ENCODE assay signal across 8 mouse cellular contexts in the genomic region with DNA sequence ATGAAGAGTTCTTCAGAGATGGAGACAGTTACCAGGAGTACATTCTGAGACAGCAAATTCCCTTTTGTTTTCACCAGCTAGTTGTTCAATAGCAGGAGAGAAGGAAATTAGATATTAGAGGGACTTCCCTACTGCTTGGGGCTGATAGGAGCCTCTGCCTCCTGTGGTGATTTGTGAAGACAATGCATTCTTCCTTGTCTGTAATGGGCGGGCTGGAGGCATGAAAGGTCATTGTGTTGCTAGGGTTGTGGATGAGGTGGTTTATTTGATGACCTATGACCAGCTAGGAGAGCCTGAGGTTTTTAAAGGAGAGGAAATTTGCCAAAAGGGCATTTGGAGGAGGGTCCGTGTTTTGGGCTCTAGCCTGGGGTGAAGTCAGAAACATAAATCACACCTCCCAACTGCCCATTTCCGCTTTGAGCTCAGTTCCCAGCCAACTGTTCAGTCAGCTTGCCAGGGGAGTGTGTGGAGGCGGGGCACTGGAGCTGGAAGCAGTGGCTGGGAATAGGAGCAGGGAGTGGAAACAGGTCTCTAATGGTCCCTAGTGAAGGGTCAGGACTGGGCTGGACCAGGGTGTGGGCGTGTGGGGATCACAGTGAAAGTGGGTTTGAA. TPM values are rescaled to one million over a fixed set of nuclear protein-coding genes. Genes with fewer than 3 reads are reported as not detected.
DNase-seq lines count a peak whose midpoint lies in the region; ATAC-seq lines count a peak whose summit lies in the region.

No protein-coding gene starts in this region.

- H3K27ac ChIP-seq in heart, embryonic 12.5 days (ENCODE audit: poor library complexity, severe bottlenecking) = peak overlapping the region; percentile 83

- H3K4me1 ChIP-seq in heart, embryonic 12.5 days (replicated peaks) = peaks cover 52% of the 10 kb centered on the region

- no peaks in the 10 kb centered on the region for H3K27me3 ChIP-seq in heart, embryonic 12.5 days (replicated peaks)

- peak; percentile 53 for DNase-seq in ovary, adult 18-20 months (ENCODE audit: low spot score)
- no peak for DNase-seq in ovary, postnatal 10 days (ENCODE audit: low spot score)
- peak; percentile 82 to 83 for DNase-seq in kidney, postnatal 36 days
- DNase-seq in ovary, postnatal 36 days (ENCODE audit: low spot score) = peak; percentile 57
- DNase-seq in T-cell, adult 2 months (ENCODE audit: low spot score) = no peak
- no peak for DNase-seq in thymus, postnatal 4 days
- no peak for DNase-seq in right cerebral cortex, adult 2 months (ENCODE audit: low spot score in 2 of 2)

- H3K4me2 ChIP-seq in heart, embryonic 12.5 days = peak overlapping the region; percentile 39

- no peaks in the 10 kb centered on the region for H3K9me3 ChIP-seq in heart, embryonic 12.5 days (replicated peaks)

- 45% methylated on average over 5 of the region's 5 CpGs for WGBS in heart, embryonic 12.5 days

- ATAC-seq in heart, embryonic 12.5 days (ENCODE audit: insufficient number of reproducible peaks, low FRiP score) = peak; percentile 77

- no peaks in the 10 kb centered on the region for H3K36me3 ChIP-seq in heart, embryonic 12.5 days

- H3K9ac ChIP-seq in heart, embryonic 12.5 days = peak overlapping the region; percentile 6; the same call in 1 of the 2 replicates

- peak overlapping the region; percentile 5 for H3K4me3 ChIP-seq in heart, embryonic 12.5 days

RNA-seq across cellular contexts. Expression of a gene that starts 16.3 kb away (rescaled TPM):
- polyA plus RNA-seq in heart, embryonic 12.5 days (2016; fragmentation: Nextera tagmentation; extraction: Ambion mirVana) = 111 and 115 TPM in 2 replicates

RNA-seq across cellular contexts. Expression of a gene that starts 43.0 kb away (rescaled TPM):
- polyA plus RNA-seq in heart, embryonic 12.5 days (2016; fragmentation: Nextera tagmentation; extraction: Ambion mirVana) = 9.2 and 10.3 TPM in 2 replicates

RNA-seq across cellular contexts. Expression of a gene that starts 47.4 kb away (rescaled TPM):
- polyA plus RNA-seq in heart, embryonic 12.5 days (2016; fragmentation: Nextera tagmentation; extraction: Ambion mirVana) = 59.5 and 62.3 TPM in 2 replicates

Comparison
In these comparisons a context has a peak if more than half of its experiments do, and no peak if none do; other contexts are left out.
1. DNase-seq: peak in ovary, adult 18-20 months (single experiment), kidney, postnatal 36 days (2 of 2) and ovary, postnatal 36 days (single experiment); none in ovary, postnatal 10 days (single experiment), T-cell, adult 2 months (single experiment), thymus, postnatal 4 days (single experiment) and right cerebral cortex, adult 2 months (0 of 2).